Mouse (Mus musculus) neural tube, embryonic 14.5 days (tissue): ENCODE data around the gene Notum. TPM values are rescaled to one million over a fixed set of nuclear protein-coding genes. Genes with fewer than 3 reads are reported as not detected.

ENCODE experiments used
- ATAC-seq: fragments of 200-750 bp; cut with Nextera tagmentation; 2 replicates; pipeline ENCODE4 v1.8.0; 2017; ENCODE audit warnings: low read depth, mild to moderate bottlenecking, moderate TSS enrichment, moderate library complexity
- H3K27ac ChIP-seq: fragments of 300-500 bp; sonication (generic); 2 replicates; pipeline ENCODE4 v1.5.1; 2014; ENCODE audit warnings: low read depth, mild to moderate bottlenecking, control low read depth, low read length, moderate library complexity, mixed read lengths
- H3K27me3 ChIP-seq: fragments of 300-500 bp; sonication (generic); 2 replicates; pipeline ENCODE4 v1.6.1; 2014; ENCODE audit warnings: low read length; ENCODE audit not compliant: control insufficient read depth, insufficient read depth
- H3K36me3 ChIP-seq: fragments of 300-500 bp; sonication (generic); 2 replicates; pipeline ENCODE4 v1.6.1; 2014; ENCODE audit warnings: low read length, mixed read lengths; ENCODE audit not compliant: control insufficient read depth, insufficient read depth
- H3K4me1 ChIP-seq: fragments of 300-500 bp; sonication (generic); 2 replicates; pipeline ENCODE4 v1.6.1; 2014; ENCODE audit warnings: low read length; ENCODE audit not compliant: control insufficient read depth, insufficient read depth
- H3K4me2 ChIP-seq: fragments of 300-500 bp; sonication (generic); 2 replicates; pipeline ENCODE4 v1.6.1; 2014; ENCODE audit warnings: mild to moderate bottlenecking, low read depth, low read length, control low read depth
- H3K4me3 ChIP-seq: fragments of 300-500 bp; sonication (generic); 2 replicates; pipeline ENCODE4 v1.5.1; 2014; ENCODE audit warnings: low read depth, low read length, control low read depth, mixed read lengths
- H3K9ac ChIP-seq: fragments of 300-500 bp; sonication (generic); replicated peaks from 2 replicates; pipeline ENCODE4 v1.6.1; 2014; ENCODE audit warnings: low read depth, mild to moderate bottlenecking, control low read depth, low read length, mixed read lengths
- H3K9me3 ChIP-seq: fragments of 300-500 bp; sonication (generic); 2 replicates; pipeline ENCODE4 v1.6.1; 2016; ENCODE audit warnings: low read length; ENCODE audit not compliant: control insufficient read depth
- WGBS: fragments of 180-500 bp; shearing (Covaris S2); extraction: QIAGEN DNeasy Blood & Tissue Kit; methylation state at CpG from one replicate; pipeline ENCODE4 v1.1.7; 2014; 5-methylcytosine and 5-hydroxymethylcytosine counted together
- polyA plus RNA-seq: library from polyadenylated mRNA; unstranded; fragments of >200 nt; fragmentation: Nextera tagmentation; extraction: Ambion mirVana; gene quantifications from 2 replicates; pipeline ENCODE4 v1.2.1, GENCODE M21; 2014

The Notum gene
- polyA plus RNA-seq, 1 experiment from 2014 or later, result 1.3 TPM

DNA sequence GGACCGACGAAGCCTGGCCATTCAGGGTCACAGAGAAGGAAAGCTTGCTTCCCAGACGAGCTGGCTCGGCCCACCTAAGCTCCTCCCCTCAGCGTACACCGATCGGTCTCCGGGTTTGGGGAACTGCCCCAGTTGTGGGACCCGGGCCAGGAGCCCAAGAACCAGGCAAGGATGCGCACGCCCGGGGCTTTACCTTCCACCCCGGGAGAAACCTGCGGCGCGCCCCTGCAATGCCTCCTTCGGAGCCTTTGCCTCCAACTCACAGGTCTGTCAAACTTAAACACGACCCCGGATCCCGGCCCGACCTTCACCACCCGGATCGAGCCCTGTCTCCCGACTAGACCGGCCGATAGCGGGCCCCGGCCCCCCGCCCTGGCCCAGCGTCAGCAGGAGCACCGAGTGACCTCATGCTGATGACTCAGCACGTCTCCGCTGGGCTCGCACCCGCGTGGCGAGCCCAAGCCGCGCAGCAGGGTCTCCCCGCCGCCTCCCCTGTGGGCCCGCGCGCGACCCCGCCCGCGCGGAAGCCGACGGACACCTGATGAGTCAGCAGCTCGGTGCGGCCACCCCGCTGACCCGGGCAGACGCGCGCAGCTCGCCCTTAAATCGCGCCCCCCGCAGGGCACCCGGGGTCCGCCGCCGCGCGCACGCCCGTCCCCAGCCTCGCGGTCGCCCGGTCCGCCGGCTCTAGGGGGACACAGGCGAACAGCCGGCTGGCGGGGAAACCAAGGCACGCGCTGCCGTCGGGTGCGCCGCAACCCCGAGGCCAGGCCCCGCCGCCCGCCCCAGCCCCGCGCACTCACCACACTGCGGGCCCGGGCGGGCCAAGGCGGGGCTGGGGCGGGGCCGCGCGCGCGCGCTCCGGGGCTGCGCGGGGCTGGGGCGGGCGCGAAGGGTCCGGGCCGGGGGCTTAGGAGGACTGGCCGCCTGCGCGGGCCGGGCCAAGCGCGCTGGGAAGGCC lies 28.1 kb downstream of the Notum start:
- H3K9ac ChIP-seq, result peak overlapping the region; percentile 93
- no peaks in the 10 kb centered on the region for H3K9me3 ChIP-seq
- H3K36me3 ChIP-seq, result 0 out of 2 replicates have a peak, but pooled peaks cover 5% of the 10 kb centered on the region
- H3K4me1 ChIP-seq, result peaks cover 15% of the 10 kb centered on the region
- peak overlapping the region; percentile 87 for H3K27ac ChIP-seq
- WGBS, result under 1% methylated on average over 55 of the region's 116 CpGs
- peak; percentile 83 for ATAC-seq
- peak overlapping the region; percentile 97 for H3K4me2 ChIP-seq
- H3K4me3 ChIP-seq, result peak overlapping the region; percentile 88
- no peaks in the 10 kb centered on the region for H3K27me3 ChIP-seq

DNA sequence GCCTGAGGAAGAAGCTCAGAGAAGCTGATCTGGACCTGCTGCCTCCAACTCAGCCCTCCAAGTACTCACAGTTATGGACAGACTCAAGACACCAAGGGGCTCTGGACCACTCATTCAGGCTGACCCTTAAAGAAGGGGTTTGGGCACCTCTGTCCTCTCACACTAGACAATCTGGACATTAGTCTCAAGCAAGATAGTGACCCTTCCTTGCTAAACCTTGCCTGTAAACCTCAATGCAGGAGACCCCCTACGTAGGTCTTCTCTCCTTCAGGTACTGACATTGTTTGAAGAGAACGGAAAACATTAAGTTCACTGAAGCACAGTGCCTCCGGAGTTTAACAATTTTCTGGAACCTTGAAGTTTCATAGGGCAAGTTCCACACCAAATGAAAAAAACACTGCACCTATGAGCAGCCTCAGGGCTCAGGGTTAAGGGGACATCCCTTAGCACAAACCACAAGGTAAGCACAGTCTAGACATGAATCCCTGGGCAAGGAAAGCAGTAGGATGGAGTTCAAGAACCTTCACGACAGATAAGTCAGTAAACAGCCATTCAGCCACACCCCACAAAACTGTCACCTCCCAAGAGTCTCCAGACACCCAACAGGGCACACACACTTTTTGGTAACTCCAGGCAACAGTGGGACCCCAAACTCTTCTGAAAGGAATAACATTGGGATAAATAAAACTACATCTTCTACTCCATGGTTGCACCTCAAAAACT lies 29.1 kb downstream of the Notum start:
- 61% methylated on average over 4 of the region's 4 CpGs for WGBS
- Histone ChIP-seq H3K27ac (no peak overlapping the region), H3K36me3 (0 out of 2 replicates have a peak, but pooled peaks cover 11% of the 10 kb centered on the region), H3K9me3 (no peaks in the 10 kb centered on the region), H3K4me2 (peak overlapping the region; percentile 97), H3K27me3 (no peaks in the 10 kb centered on the region), H3K9ac (peak overlapping the region; percentile 93), H3K4me3 (peak overlapping the region; percentile 88), H3K4me1 (peaks cover 15% of the 10 kb centered on the region)
- no peak for ATAC-seq

DNA sequence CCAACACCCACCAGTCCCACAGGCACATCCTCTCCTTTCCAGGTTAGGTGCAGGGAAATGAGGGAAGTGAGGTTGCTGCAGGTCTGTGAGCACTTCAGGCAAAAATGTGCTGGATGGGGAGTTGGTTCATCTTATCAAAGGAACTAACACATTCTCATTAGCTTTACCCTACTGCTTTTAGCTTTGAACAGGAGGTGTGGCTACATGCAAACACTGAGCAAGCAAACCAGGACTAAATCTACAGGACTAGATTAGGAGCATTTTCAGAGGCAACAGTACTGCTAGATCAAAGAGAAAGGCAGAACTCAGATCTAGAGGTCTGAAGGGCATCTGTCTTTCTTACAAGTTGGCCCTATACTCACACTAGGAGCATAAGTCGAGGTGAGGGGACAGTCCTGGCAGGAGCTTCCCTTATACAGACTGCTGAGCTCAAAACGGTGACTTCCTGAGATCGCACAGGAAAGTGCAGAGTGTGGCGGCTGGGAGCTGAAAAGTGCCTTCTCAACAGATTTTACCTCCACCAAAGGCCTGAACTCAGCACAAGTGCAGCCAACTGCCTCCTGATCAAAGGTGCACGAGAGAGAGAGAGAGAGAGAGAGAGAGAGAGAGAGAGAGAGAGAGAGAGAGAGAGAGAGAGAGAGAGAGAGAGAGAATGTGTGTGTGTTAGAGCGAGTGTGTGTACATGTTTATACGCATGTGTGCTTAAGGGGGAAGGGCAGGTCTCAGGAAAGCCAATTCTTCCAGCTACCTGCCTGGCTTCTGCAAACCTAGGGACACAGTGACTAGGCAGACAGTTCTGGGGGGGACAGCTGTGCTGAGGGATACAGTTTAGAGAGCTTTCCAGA lies 29.9 kb downstream of the Notum start:
- H3K4me2 ChIP-seq, result peak overlapping the region; percentile 97; the same call in 1 of the 2 replicates
- ATAC-seq, result no peak
- 0 out of 2 replicates have a peak, but pooled peaks cover 11% of the 10 kb centered on the region for H3K36me3 ChIP-seq
- no peak overlapping the region; the same call in 1 of the 2 replicates for H3K27ac ChIP-seq
- no peak overlapping the region for H3K9ac ChIP-seq
- H3K27me3 ChIP-seq, result no peaks in the 10 kb centered on the region
- H3K9me3 ChIP-seq, result no peaks in the 10 kb centered on the region
- peaks cover 15% of the 10 kb centered on the region for H3K4me1 ChIP-seq
- peak overlapping the region; percentile 88; the same call in 1 of the 2 replicates for H3K4me3 ChIP-seq
- WGBS, result 51% methylated on average over 7 of the region's 7 CpGs

DNA sequence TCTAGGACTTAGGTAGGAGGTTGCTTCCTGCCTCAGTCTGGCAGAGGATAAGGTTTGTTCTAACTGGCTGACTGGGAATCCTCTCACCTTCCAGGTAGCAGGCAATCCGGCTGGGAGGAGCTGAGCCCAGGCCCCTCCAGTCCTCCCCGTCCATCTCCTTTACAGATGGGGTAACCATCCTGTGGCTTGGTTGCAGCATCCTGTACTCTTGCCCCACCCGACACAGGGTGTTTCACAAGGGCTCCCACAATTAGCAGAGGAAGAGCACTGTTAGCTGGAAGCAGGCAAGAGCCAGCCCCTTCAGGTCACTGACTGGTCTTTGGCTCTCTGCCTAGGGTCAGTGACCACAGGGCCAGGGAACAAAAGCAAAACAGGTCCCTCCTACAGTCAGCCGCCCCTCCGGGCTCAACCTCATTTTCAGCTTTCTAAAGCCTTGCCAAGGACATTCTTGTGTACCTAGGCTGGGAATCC lies 30.5 kb downstream of the Notum start:
- WGBS, result 56% methylated on average over 5 of the region's 5 CpGs
- Histone ChIP-seq H3K4me3 (no peak overlapping the region), H3K36me3 (0 out of 2 replicates have a peak, but pooled peaks cover 11% of the 10 kb centered on the region), H3K4me2 (no peak overlapping the region; the same call in 1 of the 2 replicates), H3K4me1 (peaks cover 16% of the 10 kb centered on the region), H3K27me3 (no peaks in the 10 kb centered on the region), H3K9me3 (no peaks in the 10 kb centered on the region), H3K27ac (no peak overlapping the region; the same call in 1 of the 2 replicates), H3K9ac (peak overlapping the region; percentile 29)
- ATAC-seq, result no peak

DNA sequence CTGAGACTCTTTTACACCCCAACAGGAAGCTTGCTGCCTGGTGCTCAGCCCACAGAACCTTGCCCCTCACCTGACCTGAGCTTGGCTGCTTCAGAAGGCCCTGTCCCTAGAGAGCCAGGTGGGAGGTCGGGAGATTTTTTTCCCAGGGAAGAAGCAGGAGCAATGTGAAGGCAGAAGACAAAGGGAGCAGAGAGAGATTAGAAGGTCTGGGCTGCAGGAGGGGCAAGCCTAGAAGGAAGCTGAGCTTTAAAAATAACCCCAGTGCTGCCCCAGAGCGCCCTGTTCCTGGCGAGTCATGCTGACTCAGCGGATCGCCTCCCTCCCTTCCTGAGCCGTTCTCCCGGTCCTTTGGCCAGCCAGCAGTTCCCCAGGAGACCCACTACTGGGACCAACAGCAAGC lies 31.1 kb downstream of the Notum start:
- no peak for ATAC-seq
- H3K4me1 ChIP-seq, result peaks cover 20% of the 10 kb centered on the region
- WGBS, result 50% methylated on average over 7 of the region's 7 CpGs

DNA sequence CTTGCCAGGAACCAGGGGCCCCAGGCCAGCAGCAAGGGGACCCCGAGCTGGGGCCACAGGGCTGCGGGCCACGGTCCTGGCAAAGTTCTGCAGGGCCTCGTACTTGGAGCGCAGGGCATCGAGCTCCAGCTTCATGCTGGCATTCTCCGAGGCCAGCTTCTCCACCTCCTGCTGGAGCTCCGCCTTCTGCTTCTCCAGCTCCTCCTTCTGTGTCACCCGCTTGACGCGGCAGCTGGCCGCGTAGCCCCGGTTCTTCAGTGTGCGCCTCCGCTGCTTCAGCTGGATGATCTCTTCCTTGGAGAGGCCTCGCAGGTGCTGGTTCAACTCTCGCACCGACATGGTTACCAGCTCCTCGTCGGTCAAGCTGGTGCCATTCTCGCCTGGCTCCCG lies 31.6 kb downstream of the Notum start:
- no peak overlapping the region for H3K4me3 ChIP-seq
- no peaks in the 10 kb centered on the region for H3K9me3 ChIP-seq
- H3K4me1 ChIP-seq, result peaks cover 20% of the 10 kb centered on the region
- ATAC-seq, result no peak
- 80% methylated on average over 23 of the region's 23 CpGs for WGBS
- H3K27me3 ChIP-seq, result no peaks in the 10 kb centered on the region
- H3K4me2 ChIP-seq, result no peak overlapping the region
- H3K36me3 ChIP-seq, result 0 out of 2 replicates have a peak, but pooled peaks cover 11% of the 10 kb centered on the region
- H3K27ac ChIP-seq, result no peak overlapping the region
- H3K9ac ChIP-seq, result no peak overlapping the region

More for the DNA sequence above, 31.1 kb downstream of the Notum start:
- no peak overlapping the region for H3K4me2 ChIP-seq
- H3K27ac ChIP-seq, result no peak overlapping the region
- peak overlapping the region; percentile 29; the same call in 1 of the 2 replicates for H3K9ac ChIP-seq
- no peaks in the 10 kb centered on the region for H3K9me3 ChIP-seq
- H3K27me3 ChIP-seq, result no peaks in the 10 kb centered on the region
- 0 out of 2 replicates have a peak, but pooled peaks cover 11% of the 10 kb centered on the region for H3K36me3 ChIP-seq
- no peak overlapping the region for H3K4me3 ChIP-seq

DNA sequence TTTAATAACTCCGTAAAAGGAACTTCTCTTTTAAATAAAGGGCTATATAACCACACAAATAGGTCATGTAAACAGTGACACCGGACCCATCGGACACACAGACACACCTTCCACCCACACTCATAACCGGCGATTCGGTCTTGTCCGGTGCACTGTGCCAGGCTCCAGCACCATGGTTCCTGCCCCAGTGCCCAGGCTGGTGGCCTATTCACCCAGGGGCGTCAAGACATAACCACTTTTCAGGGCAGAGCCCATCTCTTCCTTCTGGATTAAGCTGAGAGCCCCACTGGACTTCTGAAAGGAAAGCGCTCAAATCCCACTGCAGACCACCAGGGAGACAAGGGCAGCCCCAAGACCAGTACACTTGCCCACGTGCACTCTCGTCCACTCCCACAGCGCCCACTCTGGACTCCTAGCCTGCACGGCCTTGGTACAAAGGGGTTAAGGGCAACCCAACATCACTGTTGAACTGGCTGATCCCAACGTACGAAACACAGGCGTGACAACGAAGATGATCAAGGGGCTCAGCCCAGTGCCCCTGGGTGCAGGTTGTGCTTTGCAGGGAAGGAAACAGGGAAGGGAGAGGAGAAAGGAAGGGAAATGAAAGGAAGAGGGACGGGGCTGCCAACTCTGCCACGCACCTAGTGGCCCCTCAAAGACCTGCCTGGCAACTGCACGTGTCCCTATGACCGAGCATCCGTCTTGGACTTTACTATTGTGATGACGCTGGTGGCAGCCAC lies 32.2 kb downstream of the Notum start:
- H3K4me2 ChIP-seq, result no peak overlapping the region
- no peaks in the 10 kb centered on the region for H3K27me3 ChIP-seq
- no peak overlapping the region for H3K9ac ChIP-seq
- 0 out of 2 replicates have a peak, but pooled peaks cover 11% of the 10 kb centered on the region for H3K36me3 ChIP-seq
- no peak overlapping the region for H3K4me3 ChIP-seq
- WGBS, result 95% methylated on average over 23 of the region's 23 CpGs
- peaks cover 26% of the 10 kb centered on the region for H3K4me1 ChIP-seq
- ATAC-seq, result no peak
- H3K27ac ChIP-seq, result no peak overlapping the region
- H3K9me3 ChIP-seq, result no peaks in the 10 kb centered on the region
